Mouse (Mus musculus) adrenal gland, postnatal 36 days (tissue): ENCODE measurements around the gene 1700015F17Rik. TPM values are rescaled to one million over a fixed set of nuclear protein-coding genes. Genes with fewer than 3 reads are reported as not detected.

Experiments used
- DNase-seq, 2 experiments: peaks; one replicate each; pipeline ENCODE4 v3.0.0; 2021; ENCODE audit warnings: mixed read lengths in 1 of 2
- total RNA-seq, 2 experiments: library from RNA; stranded (reverse); gene quantifications; 2 replicates each; pipeline ENCODE4 v1.2.3; 2021

1700015F17Rik gene
- total RNA-seq, 2 experiments from 2014 or later = not detected

DNA sequence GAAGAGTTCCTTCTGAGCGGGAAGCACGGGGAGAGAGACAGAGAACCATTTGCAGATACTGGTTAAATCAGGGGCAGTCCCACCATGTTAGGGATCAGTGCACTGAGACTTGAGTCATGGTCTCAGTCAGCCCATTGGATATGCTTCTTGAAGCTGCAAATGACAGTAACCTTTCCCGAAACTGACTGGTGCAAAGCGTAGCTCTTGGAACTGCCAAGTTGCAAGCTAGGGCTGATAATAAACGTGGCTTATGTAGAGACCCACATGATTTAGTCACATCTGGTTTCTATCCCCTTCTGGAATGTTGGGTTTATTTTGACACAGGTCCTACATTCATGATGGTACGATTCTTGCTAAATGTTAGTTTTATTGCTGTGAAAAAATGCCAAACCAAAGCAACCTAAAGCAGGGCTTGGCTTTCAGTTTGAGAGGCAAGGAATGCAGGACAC is 55.2 kb downstream of the 1700015F17Rik start:
- no peak for DNase-seq

DNA sequence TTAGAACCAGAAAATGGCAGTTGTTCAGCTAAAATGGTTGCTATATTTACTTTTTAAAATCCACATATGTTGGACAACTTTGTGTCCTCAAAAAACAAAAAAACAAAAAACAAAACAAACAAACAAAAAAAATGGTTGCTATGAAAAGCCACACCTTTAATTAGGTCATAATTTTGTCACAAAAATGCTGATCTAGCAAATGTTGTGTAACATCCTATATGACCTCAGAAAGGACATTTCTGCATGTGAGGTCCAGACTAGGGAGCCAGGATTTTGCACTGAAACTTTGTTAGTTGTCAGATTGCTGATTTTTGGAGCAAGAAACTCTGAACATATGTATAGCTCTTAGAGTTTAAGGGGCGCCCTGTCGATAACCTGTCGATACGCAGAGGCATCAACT is 55.9 kb downstream of the 1700015F17Rik start:
- DNase-seq = no peak

DNA sequence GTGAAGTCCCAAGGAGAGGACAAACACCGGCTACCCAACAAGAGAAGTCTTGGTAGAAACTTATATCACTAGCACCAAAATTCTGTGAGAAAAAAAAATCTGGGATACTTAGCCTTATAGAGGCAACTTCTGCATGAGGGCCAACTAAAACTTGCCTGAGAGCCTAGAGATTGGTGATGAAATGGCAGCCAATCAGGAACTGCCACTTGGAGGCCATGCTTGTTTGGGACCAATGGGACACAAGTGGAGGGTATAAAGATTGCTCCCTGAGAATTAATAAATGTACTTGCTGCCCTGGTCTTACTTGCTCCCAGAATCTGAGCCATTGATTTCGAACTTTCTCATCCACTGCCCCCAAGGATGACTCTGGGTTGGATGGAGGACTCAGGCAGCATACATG is 57.5 kb downstream of the 1700015F17Rik start:
- DNase-seq = no peak

DNA sequence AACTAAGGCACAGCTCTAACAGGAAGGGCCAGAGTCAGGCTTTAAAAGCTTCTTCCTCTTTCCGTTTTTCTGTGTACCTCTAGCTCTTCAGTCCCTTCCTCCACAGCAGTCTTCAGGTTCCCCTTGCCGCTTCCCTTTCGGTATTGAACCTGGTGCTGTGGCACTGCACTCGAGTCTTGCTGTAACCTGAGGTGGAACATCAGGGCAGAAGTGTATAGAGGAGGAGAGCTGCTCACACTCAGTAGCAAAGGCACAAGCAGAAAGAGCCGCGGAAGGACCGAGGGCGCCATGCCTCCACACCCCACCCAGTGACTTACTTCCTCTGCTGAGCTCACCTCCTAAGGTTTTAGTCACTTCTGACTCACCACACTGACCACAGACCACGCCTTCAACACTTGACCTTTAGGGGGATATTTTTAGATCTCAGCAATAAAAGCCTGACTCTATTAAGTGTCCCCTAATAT is 58.9 kb downstream of the 1700015F17Rik start, which contains the start of gene Cdk14:
Gene Cdk14, minus strand, starts transcription at position 321 of the 464 bp plus-strand sequence.
- peak; percentile 9 to 13 for DNase-seq

DNA sequence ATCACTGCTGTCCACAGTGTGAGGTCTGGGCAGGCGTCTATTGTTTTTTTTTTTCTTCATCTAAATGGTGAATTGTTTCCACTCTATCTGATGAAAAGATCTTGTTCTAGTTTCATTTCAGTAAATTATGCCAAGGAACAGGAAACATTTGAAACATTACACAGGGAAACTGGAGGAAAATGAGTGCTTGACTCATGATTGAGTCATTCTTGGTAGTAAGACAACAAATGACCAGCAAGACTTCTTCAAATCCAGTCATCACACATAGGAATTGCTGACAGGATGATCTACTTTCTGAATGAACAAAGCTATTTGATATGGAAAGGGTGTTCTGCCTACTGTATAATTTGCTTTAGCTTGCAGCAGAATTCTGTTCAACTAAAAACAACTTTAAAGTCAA is 59.7 kb downstream of the 1700015F17Rik start:
- no peak for DNase-seq

GRCm38 (mm10) chr5:5414835-5415234 is 64.1 kb downstream of the 1700015F17Rik start:
- no peak for DNase-seq

DNA sequence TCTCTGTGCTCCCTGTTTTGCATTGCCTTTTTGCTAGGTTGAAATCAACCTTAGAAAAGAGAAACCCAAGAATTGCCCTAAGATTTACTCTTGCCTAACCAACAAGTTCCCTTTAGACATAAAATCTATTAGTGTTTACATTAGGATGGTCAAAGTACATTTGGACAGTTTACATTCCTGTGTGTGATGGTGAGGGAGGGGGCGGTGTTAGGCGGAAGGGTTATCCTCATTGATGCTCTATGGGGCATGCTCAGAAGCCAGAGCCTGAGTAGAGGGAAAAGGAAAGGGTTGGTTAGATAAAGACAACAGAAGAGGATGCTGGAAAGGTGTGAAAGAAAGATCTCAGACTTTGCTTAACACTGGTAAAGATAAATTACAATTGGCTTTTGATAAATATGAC is 67.1 kb downstream of the 1700015F17Rik start:
- DNase-seq = no peak

DNA sequence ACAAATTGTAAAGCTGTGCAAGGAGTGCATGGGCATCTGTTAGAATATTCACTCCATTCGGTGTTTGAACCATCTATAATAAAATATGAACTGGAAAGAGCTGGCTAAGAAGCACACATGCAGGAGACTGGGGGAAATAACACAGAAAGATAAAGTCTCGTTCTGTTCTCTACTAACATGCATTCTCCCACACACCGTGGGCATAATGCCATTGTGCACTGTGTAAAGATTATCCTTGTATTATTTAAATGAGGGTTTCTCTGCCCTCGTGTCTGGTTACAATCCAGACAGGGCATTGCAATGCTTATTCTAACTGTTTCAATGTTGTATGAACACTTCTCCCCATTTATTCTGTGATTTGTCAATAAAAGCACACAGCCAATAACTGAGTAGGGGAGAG is 77.0 kb downstream of the 1700015F17Rik start:
- no peak for DNase-seq

- no peak for DNase-seq
Observed at GRCm38 (mm10) chr5:5392786-5393185, 86.2 kb downstream of the 1700015F17Rik start.

Other genes starting within 250 kb of the 1700015F17Rik start
- gene Cdk14, start 58.8 kb downstream of the 1700015F17Rik start, total RNA-seq = 10 to 100 TPM; 10.0 to 10.6 TPM
- 10 to 100 TPM; 15.0 to 23.7 TPM for gene Cldn12, start 35.8 kb upstream of the 1700015F17Rik start, total RNA-seq
- gene Gtpbp10, start 80.4 kb upstream of the 1700015F17Rik start, total RNA-seq = 10 to 100 TPM; 12.5 to 15.8 TPM
- gene Gm8773, start 94.7 kb upstream of the 1700015F17Rik start, total RNA-seq = not detected
- 10 to 100 TPM in 1 of 2 experiments, 1 to 10 TPM in 1; 7.5 to 10.9 TPM for gene Cfap69, start 185.1 kb upstream of the 1700015F17Rik start, total RNA-seq
- gene Steap2, start 215.4 kb upstream of the 1700015F17Rik start, total RNA-seq = 10 to 100 TPM; 46.3 to 57.0 TPM